Mouse (Mus musculus) G1E (cell line): Measurements from ENCODE around the gene Tmub2. TPM values are rescaled to one million over a fixed set of nuclear protein-coding genes. Genes with fewer than 3 reads are reported as not detected.
"Not testable (repeated sequence)": the region's sequence is repeated elsewhere in the genome, so short reads cannot be mapped to it uniquely, and the experiment has no call there.

Experiments used
- ATAC-seq: 2 replicates; pipeline ENCODE4 v1.8.0; 2016; ENCODE audit warnings: mild to moderate bottlenecking; ENCODE audit not compliant: insufficient number of reproducible peaks, poor library complexity, low FRiP score, severe bottlenecking; ENCODE audit errors: extremely low read depth
- DNase-seq: peaks from one replicate; pipeline ENCODE4 v3.0.0; 2012; ENCODE audit warnings: low spot score
- H3K27me3 ChIP-seq: 2 replicates; pipeline ENCODE4 v1.6.1; 2012; ENCODE audit warnings: mild to moderate bottlenecking, low read length, inconsistent platforms; ENCODE audit not compliant: insufficient read depth
- H3K36me3 ChIP-seq: replicated peaks from 2 replicates; pipeline ENCODE3; 2012; ENCODE audit warnings: mild to moderate bottlenecking, inconsistent platforms
- H3K4me1 ChIP-seq: 2 replicates; pipeline ENCODE4 v1.6.1; 2012; ENCODE audit warnings: low read depth, low read length, inconsistent platforms, mixed read lengths; ENCODE audit not compliant: insufficient read depth
- H3K4me3 ChIP-seq: 2 replicates; pipeline ENCODE4 v1.5.1; 2012; ENCODE audit warnings: low read depth, mild to moderate bottlenecking, inconsistent platforms, low read length, moderate library complexity, mixed read lengths
- H3K9me3 ChIP-seq: replicated peaks from 2 replicates; pipeline ENCODE4 v1.6.1; 2012; ENCODE audit warnings: inconsistent platforms
- CTCF ChIP-seq: IDR thresholded peaks from 2 replicates; pipeline ENCODE4 v1.5.1; 2012; ENCODE audit warnings: low read depth, low read length, inconsistent platforms, mixed read lengths
- GATA1 ChIP-seq: IDR thresholded peaks from 2 replicates; pipeline ENCODE4 v1.6.1; 2012; ENCODE audit warnings: borderline replicate concordance, low read length, inconsistent platforms, mixed read lengths
- GATA2 ChIP-seq: IDR thresholded peaks from 2 replicates; pipeline ENCODE4 v1.6.1; 2012; ENCODE audit warnings: low read depth, low read length, inconsistent platforms, borderline replicate concordance
- POLR2AphosphoS5 ChIP-seq: IDR thresholded peaks from 2 replicates; pipeline ENCODE4 v1.6.1; 2012; ENCODE audit warnings: low read depth, low read length, inconsistent platforms; ENCODE audit not compliant: insufficient replicate concordance
- TAL1 ChIP-seq: conservative IDR thresholded peaks from 2 replicates; pipeline ENCODE4 v1.6.1; 2012; ENCODE audit warnings: low read depth, low read length, inconsistent platforms, mixed read lengths
- polyA plus RNA-seq: library from polyadenylated mRNA; stranded (reverse); fragments of >175 nt; gene quantifications from 2 replicates; pipeline ENCODE4 v1.2.3, GENCODE M21; 2012
- total RNA-seq, 2 experiments: library from RNA; stranded (forward) in 1 of 2; stranded (reverse) in 1 of 2; fragments of 200-1000 nt in 1 of 2; fragments of >200 nt in 1 of 2; fragmentation: Nextera tagmentation in 1 of 2; gene quantifications; 2 replicates each; pipeline ENCODE4 v1.2.3; 2014 to 2017

The Tmub2 gene
- total and polyA plus RNA-seq, 3 experiments = 17.9 to 30.3 (median 27.2) TPM

DNA sequence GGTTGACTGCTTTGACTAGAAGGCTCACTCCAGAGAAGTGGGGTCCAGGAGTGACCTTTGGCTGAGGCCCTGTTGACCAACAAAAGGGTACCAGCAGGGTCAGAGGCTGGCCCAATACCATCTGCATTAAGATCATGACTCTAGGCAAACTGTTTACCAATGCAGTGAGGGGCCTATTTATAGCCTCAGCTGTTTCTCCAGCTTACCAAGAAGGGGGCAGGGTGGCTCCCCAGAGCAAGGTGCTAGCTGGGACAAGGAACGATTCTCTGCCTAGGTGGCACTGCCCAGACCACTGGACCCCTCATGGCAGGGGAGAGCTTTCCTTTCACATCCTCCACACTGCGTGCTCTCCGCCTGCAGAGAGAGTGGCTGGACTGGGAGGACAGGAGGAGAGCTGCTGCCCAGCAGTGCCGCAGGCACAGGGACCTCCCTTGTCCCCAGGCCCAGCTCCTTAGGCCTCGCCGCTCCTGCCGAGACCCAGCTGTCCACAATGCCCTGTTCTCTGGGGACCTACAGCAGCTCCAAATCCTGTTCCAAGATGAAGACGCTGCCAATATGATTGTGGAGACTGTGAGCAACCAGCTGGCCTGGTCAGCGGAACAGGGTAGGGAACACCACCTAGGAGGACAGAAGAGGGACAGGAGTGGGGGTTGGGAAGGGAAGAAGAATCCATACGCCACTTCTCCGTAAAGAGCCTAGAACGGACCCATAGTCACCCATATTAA is 16.0 kb upstream of the Tmub2 start, which contains the start of gene Asb16:
Gene Asb16 (plus strand): TSS at position 224 of the 725 bp plus-strand sequence.
- ATAC-seq = no peak
- peaks cover 24% of the 10 kb centered on the region for H3K36me3 ChIP-seq
- H3K4me1 ChIP-seq = peaks cover 9% of the 10 kb centered on the region
- H3K9me3 ChIP-seq = no peaks in the 10 kb centered on the region
- H3K27me3 ChIP-seq = peaks cover 34% of the 10 kb centered on the region
- no peak within 1 kb of the TSS for H3K4me3 ChIP-seq
- DNase-seq = no peak
- no peak for TF ChIP-seq GATA1
- no peak for TF ChIP-seq GATA2
- TF ChIP-seq POLR2AphosphoS5 = no peak
- no peak for TF ChIP-seq TAL1
- TF ChIP-seq CTCF = no peak

DNA sequence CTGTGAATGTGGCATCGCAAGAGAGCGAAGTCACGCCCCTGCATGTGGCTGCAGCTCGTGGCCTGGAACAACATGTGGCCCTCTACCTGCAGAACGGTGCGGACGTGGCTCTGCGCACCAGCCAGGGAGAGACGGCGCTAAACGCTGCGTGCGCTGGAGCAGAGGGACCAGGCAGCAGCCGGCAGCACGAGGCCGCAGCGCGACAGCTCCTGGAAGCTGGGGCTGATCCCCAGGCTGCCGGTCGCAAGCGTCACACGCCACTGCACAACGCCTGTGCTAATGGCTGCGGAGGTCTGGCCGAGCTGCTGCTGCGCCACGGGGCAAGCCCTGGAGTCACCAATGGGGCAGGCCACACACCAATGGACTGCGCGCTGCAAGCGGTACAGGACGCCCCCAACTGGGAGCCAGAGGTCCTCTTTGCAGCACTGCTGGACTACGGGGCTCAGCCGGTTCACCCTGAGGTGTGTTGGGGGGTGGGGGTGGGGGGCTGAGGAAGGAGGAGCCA is 8.3 kb upstream of the Tmub2 start:
- ATAC-seq (no peak), DNase-seq (no peak)
- Histone ChIP-seq H3K36me3 (no peaks in the 10 kb centered on the region), H3K27me3 (peaks cover 35% of the 10 kb centered on the region), H3K4me1 (no peaks in the 10 kb centered on the region; the same call in 1 of the 2 replicates), H3K4me3 (0 out of 2 replicates have a peak overlapping the region, but pooled peaks have one; percentile 8), H3K9me3 (no peaks in the 10 kb centered on the region)
- TF ChIP-seq CTCF (no peak), TAL1 (no peak), GATA1 (no peak)

DNA sequence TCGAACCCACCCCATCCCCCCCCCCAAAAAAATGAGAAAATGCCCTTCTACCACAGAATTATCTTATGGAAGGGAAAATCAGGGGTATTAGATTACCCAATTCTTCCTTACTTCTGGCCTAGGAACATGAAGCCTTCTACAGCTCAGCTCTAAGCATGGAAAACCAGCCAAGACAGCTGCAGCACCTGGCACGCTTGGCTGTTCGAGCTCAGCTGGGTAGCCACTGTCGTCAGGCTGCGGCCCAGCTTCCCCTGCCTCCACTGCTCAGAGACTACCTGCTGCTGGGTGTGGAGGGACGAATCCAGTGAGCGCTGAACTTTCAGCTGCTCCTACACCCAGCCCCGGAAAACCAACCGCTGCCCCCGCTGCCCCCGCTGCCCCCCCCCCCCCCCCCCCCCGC is 7.0 kb upstream of the Tmub2 start:
- no peak for TF ChIP-seq POLR2AphosphoS5
- TF ChIP-seq GATA1 = no peak
- no peak for TF ChIP-seq TAL1
- no peak for TF ChIP-seq GATA2
- no peak for TF ChIP-seq CTCF
- no peaks in the 10 kb centered on the region for H3K36me3 ChIP-seq
- H3K27me3 ChIP-seq = peaks cover 25% of the 10 kb centered on the region
- no peak overlapping the region for H3K4me3 ChIP-seq
- ATAC-seq (no peak), DNase-seq (no peak)
- H3K4me1 ChIP-seq = no peaks in the 10 kb centered on the region; the same call in 1 of the 2 replicates
- H3K9me3 ChIP-seq = no peaks in the 10 kb centered on the region

DNA sequence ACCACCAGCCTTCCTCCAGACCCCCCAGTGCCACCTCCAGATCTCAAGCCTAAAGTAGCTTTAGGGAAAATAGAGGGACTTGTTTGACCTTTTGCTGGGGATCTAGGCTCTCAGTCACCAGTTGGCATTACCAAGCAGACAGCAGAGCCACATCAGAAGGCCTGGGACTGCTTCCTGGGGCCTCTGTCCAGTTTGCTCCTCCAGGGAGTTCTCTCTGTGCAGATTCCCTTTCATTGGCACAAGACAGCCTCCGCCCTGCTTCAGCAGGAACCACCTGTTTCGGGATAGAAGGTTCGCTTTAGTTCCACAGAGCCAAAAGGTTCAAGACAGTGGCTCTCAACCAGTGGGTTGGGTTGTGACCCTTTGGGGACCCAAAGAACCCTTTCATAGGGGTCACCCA is 5.1 kb upstream of the Tmub2 start:
- H3K4me1 ChIP-seq = peaks cover 7% of the 10 kb centered on the region; the same call in 1 of the 2 replicates
- TF ChIP-seq CTCF = no peak
- no peak for TF ChIP-seq GATA1
- no peak for TF ChIP-seq POLR2AphosphoS5
- no peak for TF ChIP-seq GATA2
- no peak for TF ChIP-seq TAL1
- H3K27me3 ChIP-seq = peaks cover 18% of the 10 kb centered on the region
- no peaks in the 10 kb centered on the region for H3K9me3 ChIP-seq
- no peaks in the 10 kb centered on the region for H3K36me3 ChIP-seq
- ATAC-seq (no peak), DNase-seq (no peak)
- H3K4me3 ChIP-seq = no peak overlapping the region

DNA sequence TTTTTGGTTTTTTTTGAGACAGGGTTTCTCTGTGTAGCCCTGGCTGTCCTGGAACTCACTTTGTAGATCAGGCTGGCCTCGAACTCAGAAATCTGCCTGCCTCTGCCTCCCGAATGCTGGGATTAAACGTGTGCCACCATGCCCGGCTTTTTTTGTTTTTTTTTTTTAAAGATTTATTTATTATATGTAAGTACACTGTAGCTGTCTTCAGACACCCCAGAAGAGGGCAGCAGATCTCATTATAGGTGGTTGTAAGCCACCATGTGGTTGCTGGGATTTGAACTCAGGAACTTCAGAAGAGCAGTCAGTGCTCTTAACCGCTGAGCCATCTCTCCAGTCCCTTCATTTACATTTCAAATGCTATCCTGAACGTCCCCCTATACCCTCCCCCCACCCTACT is 4.5 kb upstream of the Tmub2 start:
- not testable (repeated sequence) for H3K4me3 ChIP-seq, H3K36me3 ChIP-seq, DNase-seq, H3K4me1 ChIP-seq, H3K9me3 ChIP-seq, ATAC-seq
- H3K27me3 ChIP-seq = peaks cover 13% of the 10 kb centered on the region

DNA sequence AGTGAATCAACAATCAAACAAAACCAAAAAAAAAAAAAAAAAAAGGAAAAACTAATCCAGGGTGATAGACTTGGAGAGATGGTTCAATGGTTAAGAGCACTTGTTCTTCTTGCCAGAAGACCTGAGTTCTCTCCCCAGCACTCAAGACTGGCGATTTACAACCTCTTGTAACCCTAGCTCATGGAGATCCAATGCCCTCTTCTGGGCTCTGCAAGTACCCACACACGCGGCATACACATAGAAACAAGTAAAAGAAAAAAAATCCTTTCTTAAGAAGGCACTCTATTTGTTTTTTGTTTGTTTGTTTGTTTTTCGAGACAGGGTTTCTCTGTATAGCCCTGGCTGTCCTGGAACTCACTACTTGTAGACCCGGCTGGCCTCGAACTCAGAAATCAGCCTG is 809 bp upstream of the Tmub2 start:
- peak overlapping the region; percentile 81; the same call in 1 of the 2 replicates for H3K4me3 ChIP-seq
- no peaks in the 10 kb centered on the region for H3K9me3 ChIP-seq
- no peak for TF ChIP-seq TAL1
- TF ChIP-seq CTCF = no peak
- no peak for TF ChIP-seq GATA1
- TF ChIP-seq POLR2AphosphoS5 = no peak
- TF ChIP-seq GATA2 = no peak
- peaks cover 36% of the 10 kb centered on the region for H3K4me1 ChIP-seq
- H3K36me3 ChIP-seq = peaks cover 29% of the 10 kb centered on the region
- H3K27me3 ChIP-seq = no peaks in the 10 kb centered on the region
- DNase-seq = no peak
- ATAC-seq = no peak
